Mouse (Mus musculus) MN1 (cell line): ENCODE measurements at regions not wholly inside any gene's neighbourhood (a gene's known extent, or its start where the extent isn't known, plus 50 kb on each side); places are given as distances from the start of the nearest gene placed in this dataset.

Source experiments
- DNase-seq: peaks from one replicate; pipeline ENCODE4 v3.0.0-alpha.2; 2016; ENCODE audit warnings: low spot score

DNA sequence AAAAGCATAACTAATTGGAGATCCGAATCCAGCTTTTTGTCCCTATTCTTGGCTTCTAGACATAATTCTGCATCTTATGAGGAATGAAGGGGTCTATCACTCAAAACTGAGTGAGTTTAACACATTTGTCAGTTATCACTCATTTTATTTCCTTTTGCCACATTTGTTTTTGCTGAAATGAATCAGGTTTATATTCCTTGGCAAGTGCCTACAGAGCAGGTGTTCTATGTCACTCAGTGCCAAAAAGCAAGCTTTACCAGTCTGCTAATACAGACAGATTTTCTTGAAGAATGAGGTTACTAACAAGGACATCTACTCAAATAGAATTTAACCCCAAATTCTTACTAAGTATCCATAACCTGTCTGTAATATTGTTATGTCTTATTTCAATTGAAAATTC is 751.4 kb downstream of the Hace1 start:
- DNase-seq, result no peak

DNA sequence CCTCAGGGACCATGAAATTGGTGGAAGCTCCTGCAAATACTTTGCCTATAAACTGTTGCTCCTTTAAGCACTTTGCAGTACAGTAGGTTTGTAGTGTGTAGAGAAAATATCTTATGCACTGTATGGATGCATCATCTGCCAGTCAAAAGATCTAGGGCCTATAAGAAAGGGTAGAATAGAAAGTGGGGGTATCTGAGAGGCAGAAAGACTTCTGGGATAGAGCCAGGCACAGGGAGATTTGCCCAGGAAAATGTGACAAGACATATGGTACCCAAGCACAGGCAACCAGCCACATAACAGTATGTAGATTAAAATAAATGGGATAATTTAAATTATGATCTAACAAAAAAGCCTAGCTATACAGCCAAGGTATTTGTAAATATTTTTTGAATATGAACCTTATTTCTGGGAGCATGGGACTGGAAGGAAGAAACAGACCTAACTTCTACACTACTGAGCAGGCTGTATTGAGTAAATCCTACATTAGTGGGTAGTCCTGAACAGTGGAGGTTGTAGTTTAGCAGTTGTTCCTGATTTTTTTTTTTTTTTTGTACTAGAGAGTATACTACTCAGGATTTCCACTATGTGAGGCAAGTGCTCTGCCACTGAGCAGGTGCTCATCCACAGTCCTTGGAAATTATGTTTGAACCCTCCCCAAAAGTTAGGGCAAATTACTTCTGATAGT is 754.1 kb downstream of the Hace1 start:
- DNase-seq, result no peak

DNA sequence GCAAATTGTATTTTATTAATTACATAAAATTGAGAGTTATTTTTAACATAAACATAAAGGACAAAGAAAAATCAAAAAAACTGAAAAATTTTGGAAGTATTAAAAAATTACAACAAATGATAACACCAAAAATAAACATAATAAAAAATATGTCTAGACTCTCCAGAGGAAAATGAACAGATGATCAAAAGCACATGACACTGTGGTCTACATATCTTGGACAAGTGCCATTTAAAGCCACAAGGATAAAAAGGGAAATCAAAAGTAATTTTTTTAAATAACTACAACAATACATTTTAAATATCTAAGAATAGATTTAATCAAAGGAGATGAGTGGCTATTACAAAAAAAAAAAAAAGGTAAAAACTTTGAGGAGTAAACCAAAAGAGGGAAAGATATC is 755.6 kb downstream of the Hace1 start:
- DNase-seq, result no peak

DNA sequence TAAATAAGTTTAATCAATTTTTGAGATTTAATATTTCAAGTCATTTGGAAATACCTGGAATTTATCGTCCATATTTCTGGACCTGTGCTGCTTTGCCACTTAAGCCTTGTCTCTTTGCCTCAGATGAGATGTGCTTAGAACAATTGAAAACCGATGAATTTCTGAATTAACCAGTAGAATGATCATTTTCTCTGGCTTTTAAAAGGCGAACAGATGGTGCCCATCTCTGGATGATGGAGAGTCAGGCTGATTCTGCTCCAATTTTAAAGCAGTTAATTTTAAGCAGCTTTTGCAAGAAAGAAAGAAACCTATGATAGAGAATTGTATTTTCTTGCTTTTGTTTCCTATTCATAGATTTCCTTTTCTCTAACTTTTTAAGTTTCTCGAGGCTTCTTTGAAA is 767.7 kb downstream of the Hace1 start:
- DNase-seq, result no peak

DNA sequence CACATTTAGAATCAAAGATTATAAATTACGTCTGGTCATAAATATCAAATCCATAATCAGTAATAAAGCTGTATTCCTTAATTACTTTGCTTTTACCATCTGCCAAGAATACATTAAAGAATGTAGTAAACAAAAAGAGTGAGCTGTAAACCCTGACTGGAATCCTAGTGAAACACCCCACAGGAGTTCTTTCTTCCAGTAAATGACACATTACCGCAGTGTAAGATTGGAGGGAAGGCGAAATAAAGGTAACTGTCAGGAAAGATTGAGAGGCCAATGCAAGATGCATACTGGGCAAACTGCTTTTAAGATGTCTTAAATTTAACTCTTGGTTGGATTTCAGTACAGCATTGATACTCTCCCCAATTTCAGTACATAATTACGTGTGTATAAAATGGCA is 772.0 kb downstream of the Hace1 start:
- DNase-seq, result no peak

DNA sequence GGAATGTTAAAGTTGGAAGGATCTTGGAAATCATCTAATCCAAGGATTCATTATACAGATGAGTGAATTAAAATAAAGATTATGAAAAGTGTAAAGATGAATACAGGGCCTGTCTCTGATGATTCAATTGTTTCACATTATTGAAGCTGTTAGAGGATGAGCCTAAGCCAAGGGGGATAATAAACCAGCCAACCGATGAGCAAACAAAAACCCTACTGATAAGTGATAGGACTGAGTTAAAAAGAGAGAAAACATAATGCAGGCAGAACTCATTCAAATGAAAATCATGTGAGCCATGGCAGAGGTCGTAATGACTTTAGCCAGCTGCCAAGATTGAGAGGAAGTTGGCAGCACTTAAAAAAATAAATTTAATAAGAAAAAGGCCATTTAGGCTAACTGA is 772.6 kb downstream of the Hace1 start:
- peak; percentile 41 for DNase-seq

DNA sequence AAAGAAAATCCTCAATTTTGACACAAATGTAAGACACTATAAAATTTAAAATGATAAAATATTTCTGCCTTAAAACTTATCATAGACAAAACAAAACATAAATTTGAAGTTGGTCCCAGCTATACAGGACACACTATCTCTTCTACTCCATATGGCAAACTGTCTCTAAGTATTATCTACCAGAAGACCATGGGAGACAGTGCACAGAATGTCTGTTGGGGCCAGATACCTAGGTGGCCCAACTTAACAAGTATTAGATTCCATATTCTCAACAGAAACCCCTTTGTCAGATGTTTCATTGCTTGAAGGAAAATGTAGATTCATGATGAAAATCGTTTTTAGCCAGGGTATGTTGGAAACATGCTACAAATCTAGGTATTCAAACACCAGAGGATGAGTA is 779.1 kb downstream of the Hace1 start:
- DNase-seq, result no peak

DNA sequence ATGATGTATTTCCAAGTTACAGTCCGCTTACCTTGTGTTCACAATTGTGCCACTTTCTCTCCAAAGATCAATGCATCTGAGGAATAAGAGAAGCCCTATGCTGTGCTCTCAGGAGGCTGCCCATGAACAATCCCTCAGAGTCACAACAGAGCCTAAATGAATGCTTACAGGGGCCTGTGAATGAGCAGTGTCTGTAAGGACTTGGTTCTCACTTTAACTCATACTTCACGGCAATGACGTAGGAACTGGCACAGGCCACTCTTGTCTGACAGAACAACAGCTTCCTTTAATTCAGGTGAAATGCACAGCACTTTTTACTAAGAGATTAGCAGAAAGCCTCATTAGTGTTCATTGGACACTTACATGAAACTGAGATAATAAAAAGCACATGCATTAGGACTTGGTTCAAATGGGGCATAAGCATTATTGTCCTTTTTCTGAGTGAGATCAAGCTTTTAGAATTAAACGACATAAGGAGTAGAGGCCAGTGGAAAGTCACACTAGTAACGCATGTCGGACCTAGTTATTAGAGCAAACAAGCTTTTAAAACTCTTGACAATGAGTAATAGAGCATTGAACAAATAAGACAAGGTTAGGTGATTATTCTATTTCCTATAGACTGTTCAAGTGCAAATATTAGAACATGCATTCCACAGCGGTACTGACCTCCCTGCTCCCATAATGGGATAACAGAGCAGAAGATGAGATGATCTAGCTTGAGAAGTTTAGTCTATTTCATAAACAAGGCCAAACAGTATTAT is 796.3 kb downstream of the Hace1 start:
- DNase-seq, result no peak

DNA sequence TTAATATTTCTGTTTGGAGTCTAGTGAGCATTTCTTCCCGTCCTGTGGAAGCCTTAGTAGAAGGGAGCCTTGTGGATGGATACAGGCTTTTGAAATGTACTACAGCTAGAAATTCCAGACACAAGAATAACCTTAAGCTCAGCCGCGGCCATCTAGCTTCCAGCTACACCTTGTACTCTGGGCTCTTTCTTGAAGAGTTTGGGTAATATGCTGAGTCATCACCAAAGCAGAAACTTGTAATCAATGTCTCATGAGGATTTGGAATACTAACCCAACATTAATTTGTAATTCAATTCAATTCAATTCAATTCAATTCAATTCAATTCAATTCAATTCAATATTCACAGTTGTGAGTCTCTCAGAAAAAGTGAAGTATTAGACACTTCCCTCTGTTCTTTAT is 797.0 kb downstream of the Hace1 start:
- no peak for DNase-seq

DNA sequence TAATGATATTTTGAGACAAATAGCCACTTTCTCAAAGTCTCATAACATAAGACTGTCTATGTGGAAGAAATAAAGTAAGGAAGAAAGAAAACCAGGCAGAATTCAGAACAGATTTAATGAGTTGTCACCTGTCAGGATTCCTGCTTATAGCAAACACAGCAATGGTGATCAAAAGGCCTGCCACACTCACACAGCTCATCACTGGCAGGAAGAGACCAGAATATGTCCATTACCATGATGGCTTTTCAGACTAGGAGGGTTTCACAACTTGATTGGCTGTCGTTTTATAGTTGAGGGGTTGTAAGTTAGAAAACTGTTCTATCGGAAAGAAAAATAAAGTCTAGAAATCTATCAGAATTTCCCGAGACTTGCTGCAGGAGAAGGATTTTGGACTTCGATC is 819.5 kb downstream of the Hace1 start:
- no peak for DNase-seq

DNA sequence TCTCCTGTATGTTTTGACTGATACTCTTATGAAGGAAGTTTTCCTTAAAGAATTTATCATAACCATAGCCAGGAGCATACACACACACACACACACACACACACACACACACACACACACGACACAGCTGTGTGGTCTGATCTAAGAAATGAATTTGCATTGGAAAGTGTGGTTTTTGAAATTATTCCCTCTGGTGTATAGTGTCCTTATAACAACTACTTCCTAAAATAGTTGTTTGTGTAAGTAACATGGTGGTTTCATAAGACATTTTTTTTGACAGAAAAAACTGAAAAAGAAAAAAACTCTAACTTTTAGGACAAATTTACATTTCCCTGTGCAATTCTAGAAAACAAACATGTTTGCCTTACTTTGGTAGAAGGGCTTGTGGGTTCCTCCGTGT is 826.3 kb downstream of the Hace1 start:
- DNase-seq, result no peak
